Mouse (Mus musculus) heart, embryonic 12.5 days (tissue): Measurements from ENCODE around the gene Alg5. TPM values are rescaled to one million over a fixed set of nuclear protein-coding genes. Genes with fewer than 3 reads are reported as not detected.
A peak's percentile ranks its signal among the peaks of the same experiment; 100 is the strongest.

Source experiments
- ATAC-seq: fragments of 200-750 bp; cut with Nextera tagmentation; 2 replicates; pipeline ENCODE4 v1.8.0; 2017; ENCODE audit warnings: moderate TSS enrichment, moderate library complexity; ENCODE audit not compliant: insufficient number of reproducible peaks, low FRiP score
- H3K27ac ChIP-seq: fragments of 300-500 bp; sonication (generic); 2 replicates; pipeline ENCODE4 v1.5.1; 2016; ENCODE audit warnings: mild to moderate bottlenecking, moderate library complexity; ENCODE audit not compliant: poor library complexity, severe bottlenecking
- H3K27me3 ChIP-seq: fragments of 300-500 bp; sonication (generic); replicated peaks from 2 replicates; pipeline ENCODE4 v1.6.1; 2016; ENCODE audit warnings: mild to moderate bottlenecking, moderate library complexity
- H3K36me3 ChIP-seq: fragments of 300-500 bp; sonication (generic); 2 replicates; pipeline ENCODE4 v1.6.1; 2016; ENCODE audit warnings: mild to moderate bottlenecking, moderate library complexity
- H3K4me1 ChIP-seq: fragments of 300-500 bp; sonication (generic); replicated peaks from 2 replicates; pipeline ENCODE4 v1.6.1; 2016; ENCODE audit warnings: mild to moderate bottlenecking
- H3K4me2 ChIP-seq: fragments of 300-500 bp; sonication (generic); 2 replicates; pipeline ENCODE4 v1.6.1; 2016; ENCODE audit warnings: mild to moderate bottlenecking, moderate library complexity
- H3K4me3 ChIP-seq: fragments of 300-500 bp; sonication (generic); 2 replicates; pipeline ENCODE4 v1.5.1; 2016; ENCODE audit warnings: mild to moderate bottlenecking
- H3K9ac ChIP-seq: fragments of 300-500 bp; sonication (generic); 2 replicates; pipeline ENCODE4 v1.6.1; 2016; ENCODE audit warnings: mild to moderate bottlenecking, moderate library complexity
- H3K9me3 ChIP-seq: fragments of 300-500 bp; sonication (generic); replicated peaks from 2 replicates; pipeline ENCODE4 v1.6.1; 2016; ENCODE audit warnings: mild to moderate bottlenecking, moderate library complexity
- WGBS: fragments of 180-500 bp; shearing (Covaris S2); methylation state at CpG from one replicate; pipeline ENCODE4 v1.1.7; 2016; 5-methylcytosine and 5-hydroxymethylcytosine counted together
- polyA plus RNA-seq: library from polyadenylated mRNA; unstranded; fragments of >200 nt; fragmentation: Nextera tagmentation; extraction: Ambion mirVana; gene quantifications from 2 replicates; pipeline ENCODE4 v1.2.1, GENCODE M21; 2016

Alg5 gene
- polyA plus RNA-seq, 1 experiment from 2014 or later = 41.2 TPM

- 86% methylated on average over 5 of the region's 5 CpGs for WGBS
- peaks cover 15% of the 10 kb centered on the region for H3K9me3 ChIP-seq
- no peaks in the 10 kb centered on the region for H3K27me3 ChIP-seq
- peaks cover 12% of the 10 kb centered on the region for H3K4me1 ChIP-seq
- H3K36me3 ChIP-seq = peaks cover 29% of the 10 kb centered on the region
- H3K27ac ChIP-seq = no peak overlapping the region
- H3K9ac ChIP-seq = no peak overlapping the region
- H3K4me2 ChIP-seq = no peak overlapping the region
- ATAC-seq = no peak
- no peak overlapping the region for H3K4me3 ChIP-seq
These were observed 60.0 kb downstream of the Alg5 start for GRCm38 (mm10) chr3:54795379-54795778.

- Histone ChIP-seq H3K36me3 (peaks cover 25% of the 10 kb centered on the region), H3K27me3 (no peaks in the 10 kb centered on the region), H3K9me3 (peaks cover 15% of the 10 kb centered on the region), H3K4me1 (peaks cover 12% of the 10 kb centered on the region), H3K9ac (no peak overlapping the region), H3K4me2 (no peak overlapping the region), H3K27ac (no peak overlapping the region), H3K4me3 (no peak overlapping the region)
- WGBS = 98% methylated on average over 1 of the region's 1 CpGs
- no peak for ATAC-seq
These were observed 60.5 kb downstream of the Alg5 start for GRCm38 (mm10) chr3:54795806-54796205.

- Histone ChIP-seq H3K9ac (no peak overlapping the region), H3K4me1 (peaks cover 8% of the 10 kb centered on the region), H3K4me2 (no peak overlapping the region), H3K4me3 (no peak overlapping the region), H3K36me3 (peaks cover 25% of the 10 kb centered on the region), H3K27ac (no peak overlapping the region), H3K27me3 (no peaks in the 10 kb centered on the region), H3K9me3 (peaks cover 15% of the 10 kb centered on the region)
- ATAC-seq = peak; percentile 59; the same call in 1 of the 2 replicates
- WGBS = 26% methylated on average over 16 of the region's 16 CpGs
These were observed 61.9 kb downstream of the Alg5 start for GRCm38 (mm10) chr3:54797211-54797610.

Other genes with a start within 250 kb of the Alg5 start
- 76.3 and 82.2 TPM in 2 replicates for gene Supt20, start 42.7 kb upstream of the Alg5 start, polyA plus RNA-seq
- 1.0 TPM in 1 of 2 replicates, not detected in the other for gene Gm21958, start 21.2 kb upstream of the Alg5 start, polyA plus RNA-seq
- gene Exosc8, start 146 bp upstream of the Alg5 start, polyA plus RNA-seq = 74.6 and 82.6 TPM in 2 replicates
- gene Smad9, start 20.0 kb downstream of the Alg5 start, polyA plus RNA-seq = 1.6 and 1.9 TPM in 2 replicates
- 41.8 and 49.4 TPM in 2 replicates for gene Rfxap, start 72.3 kb downstream of the Alg5 start, polyA plus RNA-seq
- 0.18 and 0.40 TPM in 2 replicates for gene Sertm1, start 180.3 kb downstream of the Alg5 start, polyA plus RNA-seq